Mouse (Mus musculus) testis, adult 2 months (tissue): ENCODE results near the gene Gm21988.

ENCODE experiments used
- CTCF ChIP-seq: fragments of 200-500 bp; IDR thresholded peaks from 2 replicates; pipeline ENCODE4 v1.5.1; 2012; ENCODE audit warnings: low read depth, mild to moderate bottlenecking, inconsistent platforms, low read length, moderate library complexity; ENCODE audit not compliant: control insufficient read depth, insufficient read depth, insufficient replicate concordance
- POLR2A ChIP-seq: fragments of 200-500 bp; IDR thresholded peaks from 2 replicates; pipeline ENCODE4 v1.6.1; 2012; ENCODE audit warnings: low read depth, mild to moderate bottlenecking, inconsistent platforms, low read length, moderate library complexity; ENCODE audit not compliant: control insufficient read depth

DNA sequence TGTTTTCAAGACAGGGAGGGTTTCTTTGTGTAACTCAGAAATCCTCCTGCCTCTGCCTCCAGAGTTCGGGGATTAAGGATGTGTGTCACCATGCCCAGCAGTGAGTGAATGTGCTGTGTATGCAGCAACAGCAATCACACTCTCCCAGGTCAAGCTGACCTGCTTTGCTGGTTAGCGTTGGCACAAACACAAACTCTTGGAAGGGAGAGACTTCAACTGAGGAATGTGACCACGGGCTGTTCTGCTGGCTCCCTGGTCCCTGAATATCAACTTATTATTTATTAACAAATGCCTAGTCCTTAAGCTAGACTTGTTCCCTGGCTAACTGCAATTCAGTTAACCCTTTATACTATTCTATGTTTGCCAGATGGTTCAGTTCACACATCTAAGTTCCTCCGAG lies 44.0 kb upstream of the Gm21988 start:
- no peak for TF ChIP-seq CTCF
- no peak for TF ChIP-seq POLR2A
